Mouse (Mus musculus) G1E (cell line): Measurements from ENCODE around the gene Gltp. TPM values are rescaled to one million over a fixed set of nuclear protein-coding genes. Genes with fewer than 3 reads are reported as not detected.

Experiments
- ATAC-seq: 2 replicates; pipeline ENCODE4 v1.8.0; 2016; ENCODE audit warnings: mild to moderate bottlenecking; ENCODE audit not compliant: insufficient number of reproducible peaks, poor library complexity, low FRiP score, severe bottlenecking; ENCODE audit errors: extremely low read depth
- DNase-seq: peaks from one replicate; pipeline ENCODE4 v3.0.0; 2012; ENCODE audit warnings: low spot score
- H3K27me3 ChIP-seq: 2 replicates; pipeline ENCODE4 v1.6.1; 2012; ENCODE audit warnings: mild to moderate bottlenecking, low read length, inconsistent platforms; ENCODE audit not compliant: insufficient read depth
- H3K36me3 ChIP-seq: replicated peaks from 2 replicates; pipeline ENCODE3; 2012; ENCODE audit warnings: mild to moderate bottlenecking, inconsistent platforms
- H3K4me1 ChIP-seq: 2 replicates; pipeline ENCODE4 v1.6.1; 2012; ENCODE audit warnings: low read depth, low read length, inconsistent platforms, mixed read lengths; ENCODE audit not compliant: insufficient read depth
- H3K4me3 ChIP-seq: 2 replicates; pipeline ENCODE4 v1.5.1; 2012; ENCODE audit warnings: low read depth, mild to moderate bottlenecking, inconsistent platforms, low read length, moderate library complexity, mixed read lengths
- H3K9me3 ChIP-seq: replicated peaks from 2 replicates; pipeline ENCODE4 v1.6.1; 2012; ENCODE audit warnings: inconsistent platforms
- CTCF ChIP-seq: IDR thresholded peaks from 2 replicates; pipeline ENCODE4 v1.5.1; 2012; ENCODE audit warnings: low read depth, low read length, inconsistent platforms, mixed read lengths
- GATA1 ChIP-seq: IDR thresholded peaks from 2 replicates; pipeline ENCODE4 v1.6.1; 2012; ENCODE audit warnings: borderline replicate concordance, low read length, inconsistent platforms, mixed read lengths
- GATA2 ChIP-seq: IDR thresholded peaks from 2 replicates; pipeline ENCODE4 v1.6.1; 2012; ENCODE audit warnings: low read depth, low read length, inconsistent platforms, borderline replicate concordance
- POLR2AphosphoS5 ChIP-seq: IDR thresholded peaks from 2 replicates; pipeline ENCODE4 v1.6.1; 2012; ENCODE audit warnings: low read depth, low read length, inconsistent platforms; ENCODE audit not compliant: insufficient replicate concordance
- TAL1 ChIP-seq: conservative IDR thresholded peaks from 2 replicates; pipeline ENCODE4 v1.6.1; 2012; ENCODE audit warnings: low read depth, low read length, inconsistent platforms, mixed read lengths
- polyA plus RNA-seq: library from polyadenylated mRNA; stranded (reverse); fragments of >175 nt; gene quantifications from 2 replicates; pipeline ENCODE4 v1.2.3, GENCODE M21; 2012
- total RNA-seq, 2 experiments: library from RNA; stranded (forward) in 1 of 2; stranded (reverse) in 1 of 2; fragments of 200-1000 nt in 1 of 2; fragments of >200 nt in 1 of 2; fragmentation: Nextera tagmentation in 1 of 2; gene quantifications; 2 replicates each; pipeline ENCODE4 v1.2.3; 2014 to 2017

Gltp gene
- total and polyA plus RNA-seq, 3 experiments: 34.6 to 85.0 (median 48.0) TPM

- ATAC-seq (no peak), DNase-seq (no peak)
- Histone ChIP-seq H3K9me3 (0 out of 2 replicates have a peak, but pooled peaks cover 2% of the 10 kb centered on the region), H3K36me3 (peaks cover 98% of the 10 kb centered on the region), H3K27me3 (no peaks in the 10 kb centered on the region; the same call in 1 of the 2 replicates), H3K4me1 (no peaks in the 10 kb centered on the region), H3K4me3 (no peak overlapping the region)
- no peak for TF ChIP-seq GATA2
- TF ChIP-seq CTCF: no peak
- no peak for TF ChIP-seq GATA1
- TF ChIP-seq POLR2AphosphoS5: no peak
- no peak for TF ChIP-seq TAL1
Measured at GRCm38 (mm10) chr5:114730129-114730528, 39.3 kb upstream of the Gltp start.

GRCm38 (mm10) chr5:114728160-114728559 is 37.4 kb upstream of the Gltp start:
- TF ChIP-seq CTCF (no peak), POLR2AphosphoS5 (no peak), TAL1 (no peak), GATA1 (no peak), GATA2 (no peak)
- ATAC-seq: no peak

GRCm38 (mm10) chr5:114722846-114723245 is 32.1 kb upstream of the Gltp start:
- no peak for TF ChIP-seq TAL1
- TF ChIP-seq POLR2AphosphoS5: no peak
- Histone ChIP-seq H3K4me3 (no peak overlapping the region), H3K4me1 (no peaks in the 10 kb centered on the region), H3K36me3 (peaks cover 94% of the 10 kb centered on the region), H3K9me3 (peaks cover 9% of the 10 kb centered on the region; the same call in 1 of the 2 replicates), H3K27me3 (no peaks in the 10 kb centered on the region; the same call in 1 of the 2 replicates)
- no peak for ATAC-seq
- DNase-seq: no peak

More at GRCm38 (mm10) chr5:114728160-114728559, 37.4 kb upstream of the Gltp start:
- H3K36me3 ChIP-seq: peaks cover 94% of the 10 kb centered on the region
- DNase-seq: no peak
- H3K4me1 ChIP-seq: no peaks in the 10 kb centered on the region
- H3K27me3 ChIP-seq: no peaks in the 10 kb centered on the region; the same call in 1 of the 2 replicates
- H3K9me3 ChIP-seq: peaks cover 9% of the 10 kb centered on the region; the same call in 1 of the 2 replicates
- H3K4me3 ChIP-seq: no peak overlapping the region

GRCm38 (mm10) chr5:114721969-114722368 is 31.2 kb upstream of the Gltp start:
- Histone ChIP-seq H3K27me3 (no peaks in the 10 kb centered on the region; the same call in 1 of the 2 replicates), H3K4me3 (no peak overlapping the region), H3K36me3 (peaks cover 94% of the 10 kb centered on the region), H3K9me3 (peaks cover 9% of the 10 kb centered on the region; the same call in 1 of the 2 replicates), H3K4me1 (no peaks in the 10 kb centered on the region)
- DNase-seq: no peak
- no peak for TF ChIP-seq POLR2AphosphoS5
- TF ChIP-seq GATA2: no peak
- TF ChIP-seq TAL1: no peak
- TF ChIP-seq CTCF: no peak
- TF ChIP-seq GATA1: no peak
- no peak for ATAC-seq

- no peaks in the 10 kb centered on the region; the same call in 1 of the 2 replicates for H3K27me3 ChIP-seq
- H3K9me3 ChIP-seq: peaks cover 9% of the 10 kb centered on the region; the same call in 1 of the 2 replicates
- TF ChIP-seq TAL1 (no peak), POLR2AphosphoS5 (no peak), GATA2 (no peak), CTCF (no peak), GATA1 (no peak)
- DNase-seq: no peak
- H3K4me3 ChIP-seq: no peak overlapping the region
- peaks cover 95% of the 10 kb centered on the region for H3K36me3 ChIP-seq
- no peak for ATAC-seq
- 0 out of 2 replicates have a peak, but pooled peaks cover 1% of the 10 kb centered on the region for H3K4me1 ChIP-seq
Measured at GRCm38 (mm10) chr5:114720784-114721183, 30.0 kb upstream of the Gltp start.

GRCm38 (mm10) chr5:114719928-114720270 is 29.1 kb upstream of the Gltp start:
- no peak overlapping the region for H3K4me3 ChIP-seq

More at GRCm38 (mm10) chr5:114719928-114720270, 29.1 kb upstream of the Gltp start:
- peaks cover 5% of the 10 kb centered on the region; the same call in 1 of the 2 replicates for H3K9me3 ChIP-seq
- no peaks in the 10 kb centered on the region; the same call in 1 of the 2 replicates for H3K27me3 ChIP-seq
- no peak for DNase-seq
- H3K36me3 ChIP-seq: peaks cover 95% of the 10 kb centered on the region
- ATAC-seq: no peak
- 0 out of 2 replicates have a peak, but pooled peaks cover 2% of the 10 kb centered on the region for H3K4me1 ChIP-seq
- no peak for TF ChIP-seq GATA1
- no peak for TF ChIP-seq CTCF
- TF ChIP-seq POLR2AphosphoS5: no peak
- no peak for TF ChIP-seq TAL1
- TF ChIP-seq GATA2: no peak
